14 mouse cellular contexts compared by ENCODE assay signal in the genomic region with DNA sequence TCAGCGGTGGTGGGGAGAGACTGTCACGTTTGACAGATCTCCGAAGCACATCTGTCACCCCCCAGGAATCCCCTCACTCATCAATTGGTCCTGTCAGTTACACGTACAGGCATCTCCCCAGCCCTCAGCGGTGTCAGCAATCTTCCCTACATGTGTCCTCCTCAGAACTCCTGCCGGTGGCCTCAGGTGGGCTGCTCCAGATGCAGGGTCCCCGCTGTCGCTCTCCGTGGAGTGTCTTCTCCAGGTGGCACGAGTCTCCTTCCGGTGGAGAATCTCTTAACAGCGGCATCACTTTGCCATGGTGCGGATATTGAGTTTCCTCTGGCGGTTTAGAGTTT. TPM values are rescaled to one million over a fixed set of nuclear protein-coding genes. Genes with fewer than 3 reads are reported as not detected.
DNase-seq lines count a peak whose midpoint lies in the region; ATAC-seq and TF ChIP-seq lines count a peak whose summit lies in the region.
"Had no signal": no experiment of that assay in that cellular context is flagged by ENCODE, and none has a peak within 500 bp of the region (broad histone marks: within the 10 kb centered on the region; RNA-seq: fewer than 3 reads in every experiment).

No protein-coding gene starts in this region.

- ATAC-seq in kidney, embryonic 16.5 days (ENCODE audit: low FRiP score, low TSS enrichment), result peak; percentile 59; the same call in 1 of the 2 replicates
- ATAC-seq in embryonic facial prominence, embryonic 14.5 days (ENCODE audit: low read depth), result no peak
- no peak for ATAC-seq in liver, postnatal 0 days
- ATAC-seq: Patski had no signal

- H3K4me3 ChIP-seq in kidney, embryonic 16.5 days (ENCODE audit: low read length), result peak overlapping the region; percentile 1; the same call in 1 of the 2 replicates
- no peak overlapping the region for H3K4me3 ChIP-seq in embryonic facial prominence, embryonic 14.5 days (ENCODE audit: low read depth, low read length)
- no peak overlapping the region for H3K4me3 ChIP-seq in liver, postnatal 0 days (ENCODE audit: low read depth, low read length)
- H3K4me3 ChIP-seq: neural tube, embryonic 12.5 days had no signal

- WGBS in kidney, embryonic 16.5 days, result 34% methylated on average over 14 of the region's 14 CpGs
- 56% methylated on average over 14 of the region's 14 CpGs for WGBS in embryonic facial prominence, embryonic 14.5 days
- 73% methylated on average over 14 of the region's 14 CpGs for WGBS in liver, postnatal 0 days (ENCODE audit: insufficient replicate concordance)

- no peak for TF ChIP-seq CTCF in brain, embryonic 14.5 days (IDR thresholded peaks at IDR 0.05; ENCODE audit: borderline replicate concordance, extremely low read depth, insufficient read depth, insufficient read length)
- no peak for TF ChIP-seq CTCF in liver, postnatal 0 days (IDR thresholded peaks at IDR 0.05; ENCODE audit: low read depth)

- H3K9me3 ChIP-seq in kidney, embryonic 16.5 days (ENCODE audit: low read length), result no peaks in the 10 kb centered on the region
- no peaks in the 10 kb centered on the region for H3K9me3 ChIP-seq in embryonic facial prominence, embryonic 14.5 days (ENCODE audit: control insufficient read depth, low read length)
- no peaks in the 10 kb centered on the region for H3K9me3 ChIP-seq in liver, postnatal 0 days (ENCODE audit: low read length)
- H3K9me3 ChIP-seq: neural tube, embryonic 12.5 days had no signal

- H3K4me2 ChIP-seq in kidney, embryonic 16.5 days (replicated peaks; ENCODE audit: low read depth, low read length), result peak overlapping the region; percentile 42
- peak overlapping the region; percentile 42; the same call in 1 of the 2 replicates for H3K4me2 ChIP-seq in embryonic facial prominence, embryonic 14.5 days (ENCODE audit: low read depth, low read length)
- no peak overlapping the region for H3K4me2 ChIP-seq in liver, postnatal 0 days (ENCODE audit: low read depth, low read length)
- H3K4me2 ChIP-seq: heart, embryonic 11.5 days; neural tube, embryonic 12.5 days had no signal

- H3K9ac ChIP-seq in kidney, embryonic 16.5 days (replicated peaks; ENCODE audit: low read length), result no peak overlapping the region
- no peak overlapping the region for H3K9ac ChIP-seq in embryonic facial prominence, embryonic 14.5 days (ENCODE audit: low read depth, low read length)
- H3K9ac ChIP-seq in liver, postnatal 0 days (replicated peaks), result no peak overlapping the region
- H3K9ac ChIP-seq: neural tube, embryonic 12.5 days had no signal

- H3K36me3 ChIP-seq in kidney, embryonic 16.5 days (ENCODE audit: insufficient read depth, low read length), result no peaks in the 10 kb centered on the region
- H3K36me3 ChIP-seq in embryonic facial prominence, embryonic 14.5 days (ENCODE audit: control insufficient read depth, insufficient read depth, low read length), result no peaks in the 10 kb centered on the region
- no peaks in the 10 kb centered on the region for H3K36me3 ChIP-seq in liver, postnatal 0 days (replicated peaks; ENCODE audit: insufficient read depth, low read length)
- H3K36me3 ChIP-seq: neural tube, embryonic 12.5 days had no signal

- no peaks in the 10 kb centered on the region for H3K27me3 ChIP-seq in kidney, embryonic 16.5 days (ENCODE audit: insufficient read depth, low read length)
- H3K27me3 ChIP-seq in embryonic facial prominence, embryonic 14.5 days (replicated peaks; ENCODE audit: control insufficient read depth, insufficient read depth, low read length), result no peaks in the 10 kb centered on the region
- H3K27me3 ChIP-seq in liver, postnatal 0 days (ENCODE audit: insufficient read depth, low read length), result no peaks in the 10 kb centered on the region
- H3K27me3 ChIP-seq: neural tube, embryonic 12.5 days had no signal

- peaks cover 14% of the 10 kb centered on the region for H3K4me1 ChIP-seq in kidney, embryonic 16.5 days (ENCODE audit: insufficient read depth, low read length)
- no peaks in the 10 kb centered on the region for H3K4me1 ChIP-seq in embryonic facial prominence, embryonic 14.5 days (ENCODE audit: control insufficient read depth, insufficient read depth, low read length)
- H3K4me1 ChIP-seq in liver, postnatal 0 days (ENCODE audit: insufficient read depth), result no peaks in the 10 kb centered on the region
- H3K4me1 ChIP-seq: neural tube, embryonic 12.5 days had no signal

- H3K27ac ChIP-seq in kidney, embryonic 16.5 days (ENCODE audit: low read length), result no peak overlapping the region
- no peak overlapping the region for H3K27ac ChIP-seq in embryonic facial prominence, embryonic 14.5 days (replicated peaks; ENCODE audit: low read depth, low read length)
- no peak overlapping the region for H3K27ac ChIP-seq in liver, postnatal 0 days (ENCODE audit: low read depth)
- H3K27ac ChIP-seq: macrophage; neural tube, embryonic 12.5 days had no signal

- TF ChIP-seq POLR2A in brain, embryonic 14.5 days (IDR thresholded peaks at IDR 0.05; ENCODE audit: borderline replicate concordance, extremely low read depth, insufficient read depth, insufficient read length, poor library complexity, severe bottlenecking), result no peak

- DNase-seq in kidney, postnatal 36 days, result no peak
- peak; percentile 39 for DNase-seq in brain, embryonic 14.5 days (ENCODE audit: low read depth)
- DNase-seq in embryonic facial prominence, embryonic 14.5 days (ENCODE audit: low spot score), result no peak
- DNase-seq in mesoderm, embryonic 11.5 days (ENCODE audit: low read depth, low spot score), result peak; percentile 38
- no peak for DNase-seq in thymus, postnatal 36 days
- DNase-seq in liver, postnatal 0 days, result no peak
- DNase-seq: adrenal gland, adult 2 months; right cerebral cortex, adult 18-20 months had no signal

- no peak for TF ChIP-seq EP300 in liver, postnatal 0 days (IDR thresholded peaks at IDR 0.05; ENCODE audit: low read depth)

RNA-seq across cellular contexts. Expression of gene Cntnap4, which starts 19.2 kb away (rescaled TPM):
- polyA plus RNA-seq in kidney, embryonic 16.5 days (2015; fragmentation: Nextera tagmentation; extraction: Ambion mirVana), result 0.12 and 0.13 TPM in 2 replicates
- 11.8 and 15.6 TPM in 2 replicates for polyA plus RNA-seq in brain, embryonic 14.5 days (2012; rRNA removed)
- polyA plus RNA-seq in embryonic facial prominence, embryonic 14.5 days (2014; fragmentation: Nextera tagmentation; extraction: Ambion mirVana), result 2.3 and 2.5 TPM in 2 replicates
- polyA plus RNA-seq in liver, postnatal 0 days (2015; fragmentation: Nextera tagmentation; extraction: Ambion mirVana), result not detected in 2 replicates
- polyA plus RNA-seq: adrenal gland, adult 2 months; heart, embryonic 11.5 days; liver, adult 2 months; macrophage; Patski had no signal

Comparison
In these comparisons a context has a peak if more than half of its experiments do, and no peak if none do; other contexts are left out.
1. DNase-seq: peak in brain, embryonic 14.5 days (single experiment) and mesoderm, embryonic 11.5 days (single experiment); none in kidney, postnatal 36 days (0 of 2), embryonic facial prominence, embryonic 14.5 days (single experiment), thymus, postnatal 36 days (0 of 2) and liver, postnatal 0 days (single experiment).